Mouse (Mus musculus) midbrain, embryonic 14.5 days (tissue): ENCODE data around the gene Dhrs3. TPM values are rescaled to one million over a fixed set of nuclear protein-coding genes. Genes with fewer than 3 reads are reported as not detected.

Experiments used
- ATAC-seq: fragments of 200-750 bp; cut with Nextera tagmentation; 2 replicates; pipeline ENCODE4 v1.8.0; 2017; ENCODE audit warnings: moderate number of reproducible peaks, moderate library complexity; ENCODE audit not compliant: low FRiP score, low TSS enrichment
- DNase-seq: peaks from one replicate; pipeline ENCODE4 v3.0.0-alpha.2; 2015
- H3K27ac ChIP-seq: fragments of 300-500 bp; sonication (generic); replicated peaks from 2 replicates; pipeline ENCODE4 v1.5.1; 2014; ENCODE audit warnings: mild to moderate bottlenecking, low read depth, low read length, moderate library complexity
- H3K27me3 ChIP-seq: fragments of 300-500 bp; sonication (generic); 2 replicates; pipeline ENCODE4 v1.6.1; 2014; ENCODE audit warnings: low read length, control low read depth, mixed read lengths; ENCODE audit not compliant: control insufficient read depth, insufficient read depth
- H3K36me3 ChIP-seq: fragments of 300-500 bp; sonication (generic); 2 replicates; pipeline ENCODE4 v1.6.1; 2014; ENCODE audit warnings: low read length, control low read depth; ENCODE audit not compliant: control insufficient read depth, insufficient read depth
- H3K4me1 ChIP-seq: fragments of 300-500 bp; sonication (generic); 2 replicates; pipeline ENCODE4 v1.6.1; 2014; ENCODE audit warnings: mild to moderate bottlenecking, antibody characterized with exemption, low read length, control low read depth; ENCODE audit not compliant: control insufficient read depth, insufficient read depth
- H3K4me2 ChIP-seq: fragments of 300-500 bp; sonication (generic); 2 replicates; pipeline ENCODE4 v1.6.1; 2014; ENCODE audit warnings: mild to moderate bottlenecking, low read length, moderate library complexity
- H3K4me3 ChIP-seq: fragments of 300-500 bp; sonication (generic); replicated peaks from 2 replicates; pipeline ENCODE4 v1.5.1; 2014; ENCODE audit warnings: low read depth, low read length
- H3K9ac ChIP-seq: fragments of 300-500 bp; sonication (generic); replicated peaks from 2 replicates; pipeline ENCODE4 v1.6.1; 2014; ENCODE audit warnings: mild to moderate bottlenecking, low read length, moderate library complexity
- H3K9me3 ChIP-seq: fragments of 300-500 bp; sonication (generic); 2 replicates; pipeline ENCODE4 v1.6.1; 2016; ENCODE audit warnings: low read length, control low read depth, mixed read lengths; ENCODE audit not compliant: control insufficient read depth
- WGBS: fragments of 180-500 bp; shearing (Covaris S2); extraction: QIAGEN DNeasy Blood & Tissue Kit; methylation state at CpG from one replicate; pipeline ENCODE4 v1.1.7; 2014; 5-methylcytosine and 5-hydroxymethylcytosine counted together
- polyA plus RNA-seq: library from polyadenylated mRNA; unstranded; fragments of >200 nt; fragmentation: Nextera tagmentation; extraction: Ambion mirVana; gene quantifications from 2 replicates; pipeline ENCODE4 v1.2.1, GENCODE M21; 2014

Gene Dhrs3
- polyA plus RNA-seq, 1 experiment from 2014 or later: 51.6 TPM

- Histone ChIP-seq H3K36me3 (no peaks in the 10 kb centered on the region), H3K4me3 (no peak overlapping the region), H3K27me3 (no peaks in the 10 kb centered on the region), H3K4me1 (no peaks in the 10 kb centered on the region), H3K9ac (no peak overlapping the region), H3K27ac (no peak overlapping the region), H3K9me3 (no peaks in the 10 kb centered on the region), H3K4me2 (no peak overlapping the region)
- WGBS: 69% methylated on average over 4 of the region's 4 CpGs
- no peak for ATAC-seq
- DNase-seq: no peak
Observed at GRCm38 (mm10) chr4:144917101-144917500, 24.5 kb downstream of the Dhrs3 start.

GRCm38 (mm10) chr4:144918501-144918900 lies 25.9 kb downstream of the Dhrs3 start:
- Histone ChIP-seq H3K4me2 (no peak overlapping the region), H3K9ac (no peak overlapping the region), H3K4me3 (no peak overlapping the region), H3K27ac (no peak overlapping the region), H3K9me3 (no peaks in the 10 kb centered on the region), H3K4me1 (no peaks in the 10 kb centered on the region), H3K27me3 (no peaks in the 10 kb centered on the region), H3K36me3 (no peaks in the 10 kb centered on the region)
- 92% methylated on average over 10 of the region's 10 CpGs for WGBS
- no peak for ATAC-seq
- no peak for DNase-seq

- H3K27ac ChIP-seq: no peak overlapping the region
- no peak for DNase-seq
- H3K27me3 ChIP-seq: no peaks in the 10 kb centered on the region
- WGBS: 92% methylated on average over 5 of the region's 5 CpGs
- no peaks in the 10 kb centered on the region for H3K36me3 ChIP-seq
- H3K9me3 ChIP-seq: no peaks in the 10 kb centered on the region
- H3K4me3 ChIP-seq: no peak overlapping the region
- H3K9ac ChIP-seq: no peak overlapping the region
- H3K4me2 ChIP-seq: no peak overlapping the region
- H3K4me1 ChIP-seq: no peaks in the 10 kb centered on the region
- no peak for ATAC-seq
Observed at GRCm38 (mm10) chr4:144928693-144929436, 36.2 kb downstream of the Dhrs3 start.

GRCm38 (mm10) chr4:144929811-144930221 lies 37.2 kb downstream of the Dhrs3 start:
- Histone ChIP-seq H3K27ac (0 out of 2 replicates have a peak overlapping the region, but pooled peaks have one; percentile 10), H3K9me3 (no peaks in the 10 kb centered on the region)
- ATAC-seq: peak; percentile 61

GRCm38 (mm10) chr4:144930366-144930765 lies 37.7 kb downstream of the Dhrs3 start:
- no peak overlapping the region for H3K4me2 ChIP-seq
- H3K36me3 ChIP-seq: no peaks in the 10 kb centered on the region
- H3K9me3 ChIP-seq: no peaks in the 10 kb centered on the region
- 44% methylated on average over 10 of the region's 10 CpGs for WGBS
- H3K4me1 ChIP-seq: no peaks in the 10 kb centered on the region
- peak; percentile 37 for DNase-seq
- ATAC-seq: peak; percentile 61; the same call in 1 of the 2 replicates
- no peak overlapping the region for H3K4me3 ChIP-seq
- 0 out of 2 replicates have a peak overlapping the region, but pooled peaks have one; percentile 10 for H3K27ac ChIP-seq
- no peaks in the 10 kb centered on the region for H3K27me3 ChIP-seq
- no peak overlapping the region for H3K9ac ChIP-seq

More at GRCm38 (mm10) chr4:144929811-144930221, 37.2 kb downstream of the Dhrs3 start:
- WGBS: 92% methylated on average over 1 of the region's 1 CpGs
- DNase-seq: peak; percentile 54
- no peaks in the 10 kb centered on the region for H3K36me3 ChIP-seq
- H3K27me3 ChIP-seq: no peaks in the 10 kb centered on the region
- no peak overlapping the region for H3K9ac ChIP-seq
- no peak overlapping the region for H3K4me3 ChIP-seq
- H3K4me2 ChIP-seq: no peak overlapping the region
- no peaks in the 10 kb centered on the region for H3K4me1 ChIP-seq

GRCm38 (mm10) chr4:144931167-144931566 lies 38.5 kb downstream of the Dhrs3 start:
- no peak overlapping the region for H3K27ac ChIP-seq
- DNase-seq (no peak), ATAC-seq (no peak)
- no peak overlapping the region for H3K9ac ChIP-seq
- no peaks in the 10 kb centered on the region for H3K36me3 ChIP-seq
- no peaks in the 10 kb centered on the region for H3K27me3 ChIP-seq
- no peaks in the 10 kb centered on the region for H3K9me3 ChIP-seq
- 95% methylated on average over 7 of the region's 7 CpGs for WGBS
- no peaks in the 10 kb centered on the region for H3K4me1 ChIP-seq
- H3K4me2 ChIP-seq: no peak overlapping the region
- no peak overlapping the region for H3K4me3 ChIP-seq

GRCm38 (mm10) chr4:144934501-144934900 lies 41.9 kb downstream of the Dhrs3 start:
- no peaks in the 10 kb centered on the region for H3K9me3 ChIP-seq
- H3K4me3 ChIP-seq: no peak overlapping the region
- no peak overlapping the region for H3K27ac ChIP-seq
- DNase-seq: no peak
- H3K9ac ChIP-seq: no peak overlapping the region
- H3K36me3 ChIP-seq: no peaks in the 10 kb centered on the region
- H3K27me3 ChIP-seq: no peaks in the 10 kb centered on the region
- ATAC-seq: no peak
- no peaks in the 10 kb centered on the region for H3K4me1 ChIP-seq
- H3K4me2 ChIP-seq: no peak overlapping the region
- WGBS: 12% methylated on average over 1 of the region's 1 CpGs

- WGBS: 82% methylated on average over 3 of the region's 3 CpGs
- Histone ChIP-seq H3K9ac (no peak overlapping the region), H3K9me3 (no peaks in the 10 kb centered on the region), H3K27ac (no peak overlapping the region), H3K36me3 (no peaks in the 10 kb centered on the region), H3K4me1 (no peaks in the 10 kb centered on the region), H3K27me3 (no peaks in the 10 kb centered on the region), H3K4me3 (no peak overlapping the region), H3K4me2 (no peak overlapping the region)
- DNase-seq: peak; percentile 36
- ATAC-seq: peak; percentile 65
Observed at GRCm38 (mm10) chr4:144936563-144937154, 44.0 kb downstream of the Dhrs3 start.
